Mouse (Mus musculus) neural tube, embryonic 14.5 days (tissue): ENCODE data around the gene Tnfrsf1a. TPM values are rescaled to one million over a fixed set of nuclear protein-coding genes. Genes with fewer than 3 reads are reported as not detected.

ENCODE experiments used
- ATAC-seq: fragments of 200-750 bp; cut with Nextera tagmentation; 2 replicates; pipeline ENCODE4 v1.8.0; 2017; ENCODE audit warnings: low read depth, mild to moderate bottlenecking, moderate TSS enrichment, moderate library complexity
- H3K27ac ChIP-seq: fragments of 300-500 bp; sonication (generic); 2 replicates; pipeline ENCODE4 v1.5.1; 2014; ENCODE audit warnings: low read depth, mild to moderate bottlenecking, control low read depth, low read length, moderate library complexity, mixed read lengths
- H3K27me3 ChIP-seq: fragments of 300-500 bp; sonication (generic); 2 replicates; pipeline ENCODE4 v1.6.1; 2014; ENCODE audit warnings: low read length; ENCODE audit not compliant: control insufficient read depth, insufficient read depth
- H3K36me3 ChIP-seq: fragments of 300-500 bp; sonication (generic); 2 replicates; pipeline ENCODE4 v1.6.1; 2014; ENCODE audit warnings: low read length, mixed read lengths; ENCODE audit not compliant: control insufficient read depth, insufficient read depth
- H3K4me1 ChIP-seq: fragments of 300-500 bp; sonication (generic); 2 replicates; pipeline ENCODE4 v1.6.1; 2014; ENCODE audit warnings: low read length; ENCODE audit not compliant: control insufficient read depth, insufficient read depth
- H3K4me2 ChIP-seq: fragments of 300-500 bp; sonication (generic); 2 replicates; pipeline ENCODE4 v1.6.1; 2014; ENCODE audit warnings: mild to moderate bottlenecking, low read depth, low read length, control low read depth
- H3K4me3 ChIP-seq: fragments of 300-500 bp; sonication (generic); 2 replicates; pipeline ENCODE4 v1.5.1; 2014; ENCODE audit warnings: low read depth, low read length, control low read depth, mixed read lengths
- H3K9ac ChIP-seq: fragments of 300-500 bp; sonication (generic); replicated peaks from 2 replicates; pipeline ENCODE4 v1.6.1; 2014; ENCODE audit warnings: low read depth, mild to moderate bottlenecking, control low read depth, low read length, mixed read lengths
- H3K9me3 ChIP-seq: fragments of 300-500 bp; sonication (generic); 2 replicates; pipeline ENCODE4 v1.6.1; 2016; ENCODE audit warnings: low read length; ENCODE audit not compliant: control insufficient read depth
- WGBS: fragments of 180-500 bp; shearing (Covaris S2); extraction: QIAGEN DNeasy Blood & Tissue Kit; methylation state at CpG from one replicate; pipeline ENCODE4 v1.1.7; 2014; 5-methylcytosine and 5-hydroxymethylcytosine counted together
- polyA plus RNA-seq: library from polyadenylated mRNA; unstranded; fragments of >200 nt; fragmentation: Nextera tagmentation; extraction: Ambion mirVana; gene quantifications from 2 replicates; pipeline ENCODE4 v1.2.1, GENCODE M21; 2014

Tnfrsf1a gene
- polyA plus RNA-seq, 1 experiment from 2014 or later = 6.5 TPM

- H3K9ac ChIP-seq = peak overlapping the region; percentile 18; the same call in 1 of the 2 replicates
- no peaks in the 10 kb centered on the region for H3K36me3 ChIP-seq
- peak overlapping the region; percentile 58 for H3K4me2 ChIP-seq
- no peaks in the 10 kb centered on the region for H3K9me3 ChIP-seq
- H3K4me3 ChIP-seq = peak overlapping the region; percentile 37
- ATAC-seq = 0 out of 2 replicates have a peak, but pooled peaks have one; percentile 1
- H3K4me1 ChIP-seq = peaks cover 14% of the 10 kb centered on the region; the same call in 1 of the 2 replicates
- H3K27ac ChIP-seq = no peak overlapping the region
- no peaks in the 10 kb centered on the region; the same call in 1 of the 2 replicates for H3K27me3 ChIP-seq
- WGBS = 9% methylated on average over 20 of the region's 20 CpGs
These were observed 1.3 kb downstream of the Tnfrsf1a start for GRCm38 (mm10) chr6:125350231-125350994.

GRCm38 (mm10) chr6:125350995-125351324 is 1.8 kb downstream of the Tnfrsf1a start:
- H3K27ac ChIP-seq = no peak overlapping the region
- no peaks in the 10 kb centered on the region for H3K36me3 ChIP-seq
- H3K27me3 ChIP-seq = no peaks in the 10 kb centered on the region; the same call in 1 of the 2 replicates
- ATAC-seq = no peak
- peaks cover 14% of the 10 kb centered on the region; the same call in 1 of the 2 replicates for H3K4me1 ChIP-seq
- 88% methylated on average over 2 of the region's 2 CpGs for WGBS
- H3K9ac ChIP-seq = no peak overlapping the region
- H3K4me2 ChIP-seq = peak overlapping the region; percentile 58; the same call in 1 of the 2 replicates
- no peaks in the 10 kb centered on the region for H3K9me3 ChIP-seq
- no peak overlapping the region; the same call in 1 of the 2 replicates for H3K4me3 ChIP-seq

- H3K4me2 ChIP-seq = no peak overlapping the region
These were observed 2.3 kb downstream of the Tnfrsf1a start for GRCm38 (mm10) chr6:125351368-125352045.

GRCm38 (mm10) chr6:125352046-125352384 is 2.9 kb downstream of the Tnfrsf1a start:
- no peak overlapping the region for H3K4me2 ChIP-seq
- no peaks in the 10 kb centered on the region for H3K9me3 ChIP-seq
- no peak for ATAC-seq
- H3K36me3 ChIP-seq = no peaks in the 10 kb centered on the region
- H3K9ac ChIP-seq = no peak overlapping the region
- H3K27ac ChIP-seq = no peak overlapping the region
- WGBS = 74% methylated on average over 5 of the region's 5 CpGs
- peaks cover 14% of the 10 kb centered on the region; the same call in 1 of the 2 replicates for H3K4me1 ChIP-seq
- no peak overlapping the region for H3K4me3 ChIP-seq
- H3K27me3 ChIP-seq = no peaks in the 10 kb centered on the region; the same call in 1 of the 2 replicates

More at GRCm38 (mm10) chr6:125351368-125352045, 2.3 kb downstream of the Tnfrsf1a start:
- no peak overlapping the region for H3K27ac ChIP-seq
- peaks cover 14% of the 10 kb centered on the region; the same call in 1 of the 2 replicates for H3K4me1 ChIP-seq
- H3K4me3 ChIP-seq = no peak overlapping the region
- no peak overlapping the region for H3K9ac ChIP-seq
- WGBS = 74% methylated on average over 8 of the region's 8 CpGs
- H3K36me3 ChIP-seq = no peaks in the 10 kb centered on the region
- ATAC-seq = no peak
- H3K27me3 ChIP-seq = no peaks in the 10 kb centered on the region; the same call in 1 of the 2 replicates
- H3K9me3 ChIP-seq = no peaks in the 10 kb centered on the region

- ATAC-seq = no peak
- Histone ChIP-seq H3K4me2 (no peak overlapping the region), H3K9ac (no peak overlapping the region), H3K27ac (no peak overlapping the region), H3K9me3 (no peaks in the 10 kb centered on the region), H3K4me3 (no peak overlapping the region), H3K36me3 (no peaks in the 10 kb centered on the region), H3K27me3 (no peaks in the 10 kb centered on the region; the same call in 1 of the 2 replicates), H3K4me1 (peaks cover 14% of the 10 kb centered on the region; the same call in 1 of the 2 replicates)
- WGBS = 58% methylated on average over 4 of the region's 4 CpGs
These were observed 3.6 kb downstream of the Tnfrsf1a start for GRCm38 (mm10) chr6:125352811-125353210.

GRCm38 (mm10) chr6:125353221-125353620 is 4.1 kb downstream of the Tnfrsf1a start:
- 84% methylated on average over 11 of the region's 11 CpGs for WGBS
- ATAC-seq = no peak
- Histone ChIP-seq H3K9ac (no peak overlapping the region), H3K36me3 (no peaks in the 10 kb centered on the region), H3K27me3 (no peaks in the 10 kb centered on the region; the same call in 1 of the 2 replicates), H3K4me2 (no peak overlapping the region), H3K4me3 (no peak overlapping the region), H3K27ac (no peak overlapping the region), H3K4me1 (peaks cover 14% of the 10 kb centered on the region; the same call in 1 of the 2 replicates), H3K9me3 (no peaks in the 10 kb centered on the region)

GRCm38 (mm10) chr6:125353655-125354054 is 4.5 kb downstream of the Tnfrsf1a start:
- Histone ChIP-seq H3K9me3 (no peaks in the 10 kb centered on the region), H3K27ac (no peak overlapping the region), H3K4me3 (no peak overlapping the region), H3K9ac (no peak overlapping the region), H3K4me2 (no peak overlapping the region), H3K36me3 (0 out of 2 replicates have a peak, but pooled peaks cover 2% of the 10 kb centered on the region), H3K4me1 (peaks cover 14% of the 10 kb centered on the region; the same call in 1 of the 2 replicates), H3K27me3 (no peaks in the 10 kb centered on the region; the same call in 1 of the 2 replicates)
- whole genome bisulfite sequencing = 82% methylated on average over 4 of the region's 4 CpGs
- no peak for ATAC-seq

GRCm38 (mm10) chr6:125354352-125355151 is 5.4 kb downstream of the Tnfrsf1a start:
- Histone ChIP-seq H3K4me3 (no peak overlapping the region), H3K9ac (no peak overlapping the region), H3K4me2 (peak overlapping the region; percentile 29; the same call in 1 of the 2 replicates), H3K36me3 (0 out of 2 replicates have a peak, but pooled peaks cover 2% of the 10 kb centered on the region), H3K27me3 (no peaks in the 10 kb centered on the region; the same call in 1 of the 2 replicates), H3K4me1 (peaks cover 6% of the 10 kb centered on the region; the same call in 1 of the 2 replicates), H3K9me3 (no peaks in the 10 kb centered on the region), H3K27ac (no peak overlapping the region)
- no peak for ATAC-seq
- 13% methylated on average over 14 of the region's 14 CpGs for WGBS
